Mouse (Mus musculus): ENCODE data around the gene 4932415D10Rik. TPM values are rescaled to one million over a fixed set of nuclear protein-coding genes. Genes with fewer than 3 reads are reported as not detected.
A peak's percentile ranks its signal among the peaks of the same experiment; 100 is the strongest.

4932415D10Rik gene
- total RNA-seq (2021), result not detected
- long read RNA-seq, result 0 reads

DNA sequence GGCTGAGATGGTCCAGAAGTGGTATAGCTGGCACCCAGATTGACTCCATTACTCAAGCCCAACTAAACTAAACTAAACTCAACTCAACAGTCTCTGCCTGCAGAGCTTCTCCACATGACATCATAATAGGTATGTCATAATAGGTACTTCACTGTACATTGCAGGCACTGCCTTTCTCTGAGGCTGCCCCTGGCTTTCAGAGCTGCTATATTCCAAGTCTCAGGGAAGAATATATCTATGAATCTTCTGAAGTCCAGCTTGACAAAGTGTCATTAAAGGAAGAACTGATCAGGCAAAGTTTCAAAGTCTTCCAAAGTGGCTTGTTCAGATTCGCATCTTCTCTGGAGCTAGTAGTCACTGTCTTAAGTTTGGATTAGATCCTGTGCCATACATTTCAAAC, at the start of gene 4932415D10Rik:
4932415D10Rik (minus strand) TSS at position 101 of the 400 bp plus-strand sequence.
- no peak for DNase-seq (ENCODE audit: low spot score in 2 of 2)

DNA sequence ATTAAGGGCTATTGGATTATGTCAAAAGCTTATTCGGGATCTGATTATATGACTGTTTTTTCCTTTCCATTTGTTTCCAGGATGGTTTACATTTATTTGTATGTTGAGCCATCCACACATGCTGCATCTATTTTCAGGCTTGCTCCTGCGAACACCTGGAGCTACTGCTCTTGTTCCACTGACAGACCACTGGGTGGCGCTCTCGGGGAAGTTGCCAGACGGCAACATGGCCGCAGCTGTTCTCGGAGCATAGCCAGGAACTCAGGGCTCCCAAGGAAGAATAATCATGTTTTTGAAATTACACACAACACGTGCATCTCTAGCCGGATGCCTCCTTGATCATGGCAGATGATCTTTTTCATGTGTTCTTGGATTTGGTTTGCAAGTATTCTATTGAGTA, 45.5 kb upstream of the 4932415D10Rik start:
- DNase-seq (ENCODE audit: low spot score in 2 of 2), result no peak

DNA sequence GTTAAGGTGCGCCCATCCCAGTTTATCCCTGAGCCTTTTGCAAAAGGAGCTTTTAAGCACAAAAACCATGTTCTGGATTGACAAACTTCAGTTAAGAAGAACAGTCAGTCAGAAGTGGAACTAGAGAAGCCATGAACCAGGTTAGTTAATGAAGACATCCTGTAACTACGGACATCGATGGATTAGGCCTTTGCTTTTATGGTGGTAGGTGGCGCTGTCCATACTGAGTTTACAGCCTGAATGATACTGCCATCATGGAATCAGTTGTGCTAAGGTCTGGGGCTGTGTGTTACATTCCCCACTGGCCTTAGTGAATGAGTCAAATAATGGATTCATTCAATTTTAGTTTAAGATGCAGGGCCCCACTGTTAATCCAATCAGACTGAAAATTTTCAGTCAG, 39.0 kb upstream of the 4932415D10Rik start:
- no peak for DNase-seq (ENCODE audit: low spot score in 2 of 2)

DNA sequence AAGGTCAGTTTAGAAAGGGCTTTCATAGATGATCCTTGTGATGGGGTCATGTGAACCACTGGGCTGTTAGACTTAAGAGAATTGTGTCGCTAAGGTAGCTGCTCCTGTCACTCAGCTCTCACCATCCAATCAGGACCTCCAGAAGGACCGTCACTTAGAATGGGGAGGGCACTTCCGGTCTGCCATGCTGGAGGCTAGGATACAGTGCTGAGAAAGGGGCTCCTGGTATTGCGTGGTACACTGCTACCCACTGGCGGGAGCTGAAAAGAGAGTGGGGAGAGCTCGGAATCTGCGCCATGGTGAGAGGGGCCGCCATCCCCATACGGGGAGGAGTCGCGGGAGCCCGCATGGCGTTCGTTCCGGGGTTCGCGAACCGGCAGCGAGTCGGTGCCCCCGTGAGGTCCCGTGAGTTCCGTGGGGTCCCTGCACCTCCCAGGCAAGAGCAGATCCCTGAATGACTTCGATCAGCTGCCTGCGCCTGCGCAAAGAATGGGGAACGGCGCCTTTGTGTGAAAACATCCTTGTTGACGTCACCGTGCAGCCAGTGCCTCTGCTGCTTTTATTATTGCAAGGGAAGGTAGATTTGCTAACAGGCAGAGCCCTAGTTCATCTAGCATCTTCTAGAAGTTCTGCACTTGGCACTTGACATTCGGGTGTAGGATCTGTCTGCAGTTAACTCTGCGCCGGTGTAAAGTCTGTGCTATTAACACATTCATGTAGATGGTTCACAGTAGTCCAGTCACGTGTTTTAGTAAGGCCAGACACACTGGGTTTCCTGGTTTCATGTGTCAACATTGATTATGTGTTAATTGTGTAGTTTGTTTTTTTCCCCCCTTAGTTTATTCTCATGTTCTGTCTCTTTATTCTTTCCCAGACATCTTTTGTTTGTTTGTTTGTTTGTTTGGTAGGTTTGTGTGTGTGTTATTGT, 38.0 kb upstream of the 4932415D10Rik start, which contains the start of gene Gm4924:
Gm4924 (plus strand) TSS at position 173 of the 928 bp plus-strand sequence.
- DNase-seq (ENCODE audit: low spot score in 2 of 2), result peak; percentile 85 to 93

DNA sequence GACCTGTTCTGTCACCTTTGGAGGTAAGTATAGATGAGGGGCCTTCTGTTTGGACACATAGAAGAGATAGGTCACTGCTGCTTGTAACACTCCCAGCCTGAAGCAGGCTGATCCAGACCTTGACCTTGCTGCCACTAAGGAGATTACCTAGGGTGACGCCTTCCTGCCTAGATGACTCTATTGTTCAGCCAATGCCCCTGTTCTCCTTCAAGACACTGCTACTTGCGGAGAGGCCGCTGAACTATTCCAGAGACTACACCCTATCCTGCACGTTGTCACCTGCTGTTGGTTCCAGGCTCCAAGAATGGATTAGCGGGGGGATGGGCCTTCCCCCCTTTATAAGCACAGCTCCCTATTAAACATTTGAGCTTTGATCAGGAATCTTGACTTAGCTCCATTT, 13.4 kb upstream of the 4932415D10Rik start:
- no peak for DNase-seq (ENCODE audit: low spot score in 2 of 2)

GRCm38 (mm10) chr10:82320134-82320533, 3.8 kb upstream of the 4932415D10Rik start:
- peak in 1 of 2 experiments; percentile 29 for DNase-seq (ENCODE audit: low spot score in 2 of 2)

GRCm38 (mm10) chr10:82296440-82296839, 19.9 kb downstream of the 4932415D10Rik start:
- DNase-seq (ENCODE audit: low spot score in 2 of 2), result peak in 1 of 2 experiments; percentile 6

- no peak for DNase-seq (ENCODE audit: low spot score in 2 of 2)
Observed at GRCm38 (mm10) chr10:82257331-82257730, 59.1 kb downstream of the 4932415D10Rik start.

DNA sequence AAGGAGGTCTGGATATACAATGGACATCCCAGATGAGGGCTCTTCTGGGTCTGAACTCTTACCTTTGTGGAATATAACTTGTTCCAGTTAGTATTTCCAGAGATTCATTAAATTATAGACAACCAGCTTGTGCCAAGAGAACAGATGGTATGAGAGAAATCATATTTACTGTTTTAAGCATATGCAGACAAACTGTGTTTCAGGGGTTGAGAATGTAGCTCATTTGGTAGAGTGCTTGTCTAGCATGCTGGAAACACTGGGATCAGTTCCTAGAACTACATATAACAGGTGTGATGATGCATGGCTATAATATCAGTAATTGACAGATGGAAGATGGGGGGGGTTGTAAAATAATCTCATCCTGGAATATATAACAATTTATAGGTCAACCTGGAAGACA, 71.4 kb downstream of the 4932415D10Rik start:
- DNase-seq (ENCODE audit: low spot score in 2 of 2), result no peak

- DNase-seq (ENCODE audit: low spot score in 2 of 2), result no peak
Observed at GRCm38 (mm10) chr10:82241401-82241788, 75.0 kb downstream of the 4932415D10Rik start.

DNA sequence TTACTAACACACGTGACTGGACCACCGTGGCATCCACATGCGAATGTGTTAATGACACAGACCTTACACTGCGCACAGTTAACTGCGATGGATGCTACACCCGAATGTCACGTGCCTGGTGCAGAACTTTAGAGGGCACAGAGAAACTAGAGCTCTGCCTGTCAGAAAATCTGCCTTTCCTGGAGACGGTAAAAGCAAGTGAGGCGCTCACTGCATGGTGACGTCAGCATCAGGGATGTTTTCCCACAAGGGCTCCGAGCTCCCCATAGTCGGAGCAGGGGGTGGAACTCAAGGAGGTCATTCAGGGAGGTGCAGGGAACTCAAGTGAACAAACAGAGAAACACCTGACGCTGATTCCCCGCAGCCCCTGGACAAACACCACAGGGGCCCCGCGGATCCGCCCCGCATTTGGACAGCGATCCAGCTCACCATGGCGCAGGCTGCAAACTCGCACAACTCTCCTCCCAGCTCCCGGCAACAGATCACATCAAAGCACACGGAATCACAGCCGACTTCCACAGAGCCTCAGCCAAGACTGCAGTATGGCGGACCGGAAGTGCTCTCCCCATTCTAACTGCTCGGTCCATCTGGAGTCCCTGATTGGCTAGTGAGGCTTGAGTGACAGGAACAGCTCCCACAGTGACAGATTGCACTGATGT, 75.5 kb downstream of the 4932415D10Rik start, which contains the start of gene Zfp938:
Zfp938 (minus strand) TSS at position 539 of the 659 bp plus-strand sequence.
- peak; percentile 76 to 92 for DNase-seq (ENCODE audit: low spot score in 2 of 2)

Other genes with a start within 250 kb of the 4932415D10Rik start
- gene BC024063, start 233.2 kb downstream of the 4932415D10Rik start, total RNA-seq (2021), result 1 to 10 TPM; 6.8 to 8.8 TPM
- gene AU041133, start 188.6 kb downstream of the 4932415D10Rik start, total RNA-seq (2021), result 1 to 10 TPM; 7.1 to 7.4 TPM
- 10 to 100 TPM; 20.4 to 22.9 TPM for gene Zfp938, start 75.3 kb downstream of the 4932415D10Rik start, total RNA-seq (2021)
- gene Gm4924, start 37.7 kb upstream of the 4932415D10Rik start, total RNA-seq (2021), result 1 to 10 TPM; 7.9 to 8.6 TPM
- not detected for gene Gm1553, start 176.0 kb upstream of the 4932415D10Rik start, total RNA-seq (2021)

Measured in layer of hippocampus, adult 18-20 months (tissue).